Mouse (Mus musculus): ENCODE measurements at regions not wholly inside any gene's neighbourhood (a gene's known extent, or its start where the extent isn't known, plus 50 kb on each side); places are given as distances from the start of the nearest gene placed in this dataset.
"Not testable (repeated sequence)": the region's sequence is repeated elsewhere in the genome, so short reads cannot be mapped to it uniquely, and the experiment has no call there.

DNA sequence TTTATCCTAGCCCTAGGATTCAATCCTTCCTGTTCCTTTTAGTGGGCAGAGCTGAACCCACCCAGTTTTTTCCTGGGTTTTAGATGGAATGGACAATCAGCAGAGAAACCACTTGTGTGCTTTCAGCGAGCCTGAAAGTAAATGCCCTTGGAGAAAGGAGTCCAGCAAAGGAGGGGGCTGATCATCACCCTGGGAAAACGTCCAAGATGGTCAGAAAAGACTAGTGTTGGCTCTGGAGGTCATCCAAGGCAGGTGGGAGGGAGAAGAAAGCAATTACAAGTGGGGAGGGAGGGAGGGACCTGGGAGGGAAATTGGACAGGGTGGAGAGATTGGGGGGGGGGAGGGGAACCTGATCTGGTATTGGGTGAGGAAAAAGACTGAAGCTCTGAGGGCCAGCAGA is 55.6 kb upstream of the Zfp366 start:
- no peak for ATAC-seq

GRCm38 (mm10) chr13:99128284-99128691 is 56.3 kb upstream of the Zfp366 start:
- no peak for ATAC-seq

DNA sequence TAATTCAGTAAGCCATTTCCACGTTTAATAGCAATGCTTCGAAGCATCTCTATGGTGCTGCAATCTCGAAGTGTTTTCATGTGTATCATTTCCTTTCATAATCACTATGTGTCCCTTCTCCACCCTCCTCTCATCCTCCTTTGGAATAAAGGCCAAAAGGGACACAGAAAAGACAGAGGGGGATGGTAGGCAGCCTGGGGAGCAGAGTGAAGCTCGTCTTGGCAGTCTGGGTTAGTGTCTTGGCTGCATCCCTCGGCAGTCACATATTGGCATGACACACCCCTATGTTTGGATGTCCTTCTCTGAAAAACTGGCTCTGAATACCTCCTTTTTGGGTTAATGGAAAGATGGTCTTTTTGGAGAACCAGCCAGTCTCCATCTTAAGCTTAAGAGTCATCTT is 56.9 kb upstream of the Zfp366 start:
- no peak for ATAC-seq

- not testable (repeated sequence) for ATAC-seq
Measured at GRCm38 (mm10) chr13:99126971-99127370, 57.7 kb upstream of the Zfp366 start.

- no peak for ATAC-seq
Measured at GRCm38 (mm10) chr13:99126538-99126937, 58.1 kb upstream of the Zfp366 start.

GRCm38 (mm10) chr13:99125946-99126345 is 58.7 kb upstream of the Zfp366 start:
- no peak for ATAC-seq

DNA sequence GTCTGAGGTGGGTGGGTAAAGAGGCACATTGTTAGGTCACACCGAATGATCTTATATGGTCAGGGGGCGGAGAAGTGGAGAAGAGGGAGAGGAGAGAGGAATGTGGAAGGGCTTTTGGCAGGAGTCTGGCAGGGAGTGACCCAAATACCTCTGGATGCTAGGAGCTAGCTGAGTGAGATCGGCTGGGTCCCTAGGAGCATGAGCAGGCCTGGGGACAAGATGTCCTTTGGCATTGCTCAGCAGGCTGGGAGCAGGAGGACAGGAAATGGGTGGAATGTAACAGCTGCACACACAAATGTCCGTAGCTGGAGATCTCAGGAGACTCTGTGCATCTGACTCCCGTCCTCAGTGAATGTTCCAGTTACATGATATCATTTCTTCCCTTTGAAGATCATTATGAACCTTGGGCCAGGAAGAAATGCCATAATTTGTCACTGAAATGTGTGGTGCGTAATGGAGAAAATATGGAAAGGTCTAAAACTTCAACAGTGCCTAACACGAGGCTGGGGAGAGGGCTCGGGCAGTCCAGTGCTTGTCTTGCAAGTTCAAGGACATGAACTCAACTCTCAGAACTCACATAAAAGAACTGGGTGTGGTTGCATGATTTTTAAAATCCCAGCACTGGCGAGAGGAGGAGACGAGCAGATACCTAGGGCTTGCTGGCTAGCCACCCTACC is 59.6 kb upstream of the Zfp366 start:
- ATAC-seq = no peak

- ATAC-seq = no peak
Measured at GRCm38 (mm10) chr13:99124141-99124540, 60.5 kb upstream of the Zfp366 start.

- no peak for ATAC-seq
Measured at GRCm38 (mm10) chr13:99123476-99124140, 61.0 kb upstream of the Zfp366 start.

GRCm38 (mm10) chr13:99122539-99122938 is 62.1 kb upstream of the Zfp366 start:
- ATAC-seq = not testable (repeated sequence)

DNA sequence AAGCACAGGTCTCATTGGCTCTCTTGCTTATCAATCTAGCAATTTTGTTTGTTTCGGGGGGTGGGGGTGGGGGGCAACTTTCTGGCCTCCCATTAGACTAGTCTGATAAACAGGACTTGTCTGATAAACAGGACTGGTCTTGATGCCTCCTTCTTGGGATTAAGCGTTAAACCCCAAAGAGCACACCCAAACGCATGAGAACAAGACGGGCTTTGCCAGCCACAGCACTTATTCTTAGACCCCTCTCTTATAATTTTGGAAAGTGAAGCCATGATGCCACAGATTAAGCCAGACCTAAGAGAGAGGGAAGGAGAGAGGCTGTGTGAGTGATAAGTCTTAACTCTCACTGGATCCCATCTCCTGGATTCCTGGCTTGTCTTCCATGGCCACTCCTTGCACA is 63.5 kb upstream of the Zfp366 start:
- ATAC-seq = no peak

DNA sequence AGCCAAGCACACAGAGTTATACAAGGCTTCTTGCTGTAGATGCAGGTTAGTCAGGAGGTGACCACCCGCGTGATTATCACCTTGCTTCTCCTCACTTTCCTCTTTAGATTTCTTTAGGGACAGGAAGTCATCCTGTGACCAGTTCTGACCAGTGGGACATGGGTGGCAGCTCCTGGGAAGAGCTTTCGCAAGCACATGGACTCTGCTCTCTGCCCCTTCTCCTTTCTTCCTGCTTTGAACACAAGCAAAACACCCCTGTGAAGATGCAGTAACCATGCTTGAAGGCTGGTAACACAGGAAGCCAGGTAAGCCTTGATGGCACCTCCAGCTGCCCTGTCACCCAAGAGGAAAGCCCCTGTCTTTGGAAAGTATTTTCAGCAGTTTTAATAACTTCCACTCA is 64.7 kb upstream of the Zfp366 start:
- no peak for ATAC-seq

- ATAC-seq = no peak
Measured at GRCm38 (mm10) chr13:99118901-99119300, 65.7 kb upstream of the Zfp366 start.

DNA sequence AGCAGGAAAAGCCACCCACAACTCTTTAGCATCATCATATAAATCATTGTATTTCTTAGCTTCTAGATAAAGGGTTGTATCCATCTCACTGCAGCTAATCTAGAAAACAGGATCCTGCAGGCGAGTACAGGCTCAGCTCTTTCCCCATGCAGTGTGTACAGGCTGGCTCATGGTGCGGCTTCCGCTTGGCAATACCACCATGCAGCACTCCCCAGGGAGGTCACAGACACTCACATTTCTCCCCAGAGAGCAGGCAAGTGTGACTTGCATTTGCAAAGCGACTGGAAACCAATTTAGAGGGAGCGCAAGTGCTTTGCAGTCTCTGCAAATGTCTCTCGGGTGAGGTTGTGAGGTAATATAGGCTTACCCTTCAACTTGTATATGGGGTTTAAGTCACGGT is 69.1 kb upstream of the Zfp366 start:
- ATAC-seq = no peak

DNA sequence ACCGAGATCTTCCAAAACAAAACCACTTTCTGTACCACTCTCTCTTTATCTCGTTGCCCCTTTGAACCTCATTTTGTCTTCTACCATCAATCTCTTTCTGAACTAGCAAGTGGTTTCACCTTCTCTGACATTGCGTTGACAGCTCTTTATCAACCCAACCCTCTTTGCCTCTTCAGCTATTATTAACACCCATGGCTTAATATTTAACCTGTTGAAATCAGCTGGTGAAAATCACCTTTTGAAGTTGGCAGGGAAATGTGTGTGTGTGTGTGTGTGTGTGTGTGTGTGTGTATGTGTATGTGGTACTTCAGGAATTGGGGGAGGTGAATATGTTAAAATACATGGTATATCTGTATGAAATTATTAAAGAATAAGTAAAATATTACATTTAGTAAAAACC is 70.1 kb upstream of the Zfp366 start:
- ATAC-seq = no peak

- ATAC-seq = no peak
Measured at GRCm38 (mm10) chr13:99111736-99112386, 72.8 kb upstream of the Zfp366 start.

DNA sequence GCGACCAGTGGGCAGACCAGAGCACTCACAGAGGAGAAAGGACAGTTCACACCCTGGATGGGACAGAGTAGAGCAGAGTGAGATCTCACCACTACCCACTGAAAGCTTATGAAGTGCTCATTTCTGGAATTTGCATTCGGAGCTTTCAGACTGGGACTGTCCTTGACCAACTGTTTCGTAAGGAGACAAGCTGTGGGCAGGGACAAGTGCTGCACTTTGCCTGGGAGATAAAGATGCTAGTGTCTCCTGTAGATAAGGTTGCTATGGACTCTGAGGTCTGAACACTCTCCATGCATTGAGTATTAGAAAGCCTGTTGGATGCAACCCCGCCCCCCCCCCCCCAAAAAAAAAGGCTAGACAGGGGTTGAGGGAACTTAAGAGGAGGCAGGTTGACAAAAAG is 76.6 kb upstream of the Zfp366 start:
- ATAC-seq = no peak

- no peak for ATAC-seq
Measured at GRCm38 (mm10) chr13:99102089-99102681, 82.4 kb upstream of the Zfp366 start.

GRCm38 (mm10) chr13:99100430-99101409 is 83.9 kb upstream of the Zfp366 start:
- no peak for ATAC-seq

DNA sequence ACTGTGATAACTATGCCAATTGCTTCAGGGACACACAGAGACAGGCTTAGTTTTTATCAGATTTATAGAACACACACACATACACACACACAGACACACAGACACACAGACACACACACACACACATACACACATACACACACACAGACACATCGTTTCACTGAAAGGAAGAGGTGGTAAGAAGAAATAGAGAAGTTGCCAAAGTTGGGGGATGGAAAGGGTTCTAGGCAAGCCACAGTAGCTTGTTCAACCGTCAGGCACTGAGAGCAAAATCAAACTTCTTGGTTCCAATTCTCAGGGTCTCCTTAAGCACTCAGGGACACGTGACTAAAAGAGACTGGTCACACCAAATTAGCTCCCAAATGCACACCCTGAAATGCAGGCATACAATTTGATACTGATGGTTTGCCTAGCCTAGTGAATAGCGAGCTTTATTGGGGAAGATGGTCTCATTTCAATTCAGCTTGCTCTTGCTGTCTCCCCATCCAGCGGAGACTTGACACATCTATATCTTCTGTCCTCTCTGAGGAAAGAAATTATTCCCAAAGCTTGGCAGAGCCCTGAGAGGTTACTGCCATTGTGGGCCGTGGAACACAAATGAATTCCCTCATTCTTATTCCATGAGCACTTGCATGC is 84.7 kb upstream of the Zfp366 start:
- ATAC-seq = no peak

DNA sequence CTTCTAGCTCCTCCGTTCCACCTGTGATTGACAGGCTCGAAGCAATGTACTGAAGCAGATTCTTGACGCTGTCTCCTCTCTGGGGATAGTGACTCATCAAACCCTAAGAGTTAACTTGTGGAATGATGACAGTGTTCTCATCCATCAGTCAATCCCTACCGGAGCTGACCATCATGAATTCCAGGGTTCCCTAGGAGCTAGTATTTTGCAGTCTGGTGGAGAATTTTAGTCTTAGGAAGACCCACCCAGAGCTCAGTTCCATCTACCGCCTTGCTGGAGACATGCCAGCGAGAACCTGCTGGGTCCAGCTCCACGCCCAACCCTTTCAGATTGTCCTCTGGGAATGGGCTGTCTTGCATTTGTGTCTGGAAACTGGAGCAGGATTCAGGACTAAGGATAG is 85.4 kb upstream of the Zfp366 start:
- no peak for ATAC-seq
